Mouse (Mus musculus) midbrain, postnatal 0 days (tissue): ENCODE data around the gene Slc16a1. TPM values are rescaled to one million over a fixed set of nuclear protein-coding genes. Genes with fewer than 3 reads are reported as not detected.
A peak's percentile ranks its signal among the peaks of the same experiment; 100 is the strongest.

ENCODE experiments used
- ATAC-seq: fragments of 200-750 bp; cut with Nextera tagmentation; 2 replicates; pipeline ENCODE4 v1.8.0; 2017; ENCODE audit warnings: moderate number of reproducible peaks, mild to moderate bottlenecking, moderate TSS enrichment, moderate library complexity; ENCODE audit not compliant: low FRiP score
- DNase-seq: peaks from one replicate; pipeline ENCODE4 v3.0.0-alpha.2; 2015; ENCODE audit warnings: low spot score
- H3K27ac ChIP-seq: fragments of 300-500 bp; sonication (generic); 2 replicates; pipeline ENCODE4 v1.5.1; 2014; ENCODE audit warnings: low read depth, mild to moderate bottlenecking, low read length, mixed read lengths
- H3K27me3 ChIP-seq: fragments of 300-500 bp; sonication (generic); 2 replicates; pipeline ENCODE4 v1.6.1; 2014; ENCODE audit warnings: low read length, control low read depth, mixed read lengths; ENCODE audit not compliant: insufficient read depth
- H3K36me3 ChIP-seq: fragments of 300-500 bp; sonication (generic); 2 replicates; pipeline ENCODE4 v1.6.1; 2014; ENCODE audit warnings: low read length, control low read depth, mixed read lengths; ENCODE audit not compliant: insufficient read depth
- H3K4me1 ChIP-seq: fragments of 300-500 bp; sonication (generic); 2 replicates; pipeline ENCODE4 v1.6.1; 2014; ENCODE audit warnings: mild to moderate bottlenecking, control low read depth, antibody characterized with exemption, low read length, mixed read lengths; ENCODE audit not compliant: insufficient read depth
- H3K4me2 ChIP-seq: fragments of 300-500 bp; sonication (generic); 2 replicates; pipeline ENCODE4 v1.6.1; 2014; ENCODE audit warnings: low read depth, mild to moderate bottlenecking, low read length, mixed read lengths; ENCODE audit not compliant: poor library complexity, severe bottlenecking
- H3K4me3 ChIP-seq: fragments of 300-500 bp; sonication (generic); 2 replicates; pipeline ENCODE4 v1.5.1; 2014; ENCODE audit warnings: low read depth, mild to moderate bottlenecking, low read length, moderate library complexity
- H3K9ac ChIP-seq: fragments of 300-500 bp; sonication (generic); replicated peaks from 2 replicates; pipeline ENCODE4 v1.6.1; 2014; ENCODE audit warnings: mild to moderate bottlenecking, low read length, moderate library complexity, mixed read lengths; ENCODE audit not compliant: poor library complexity, severe bottlenecking
- H3K9me3 ChIP-seq: fragments of 300-500 bp; sonication (generic); 2 replicates; pipeline ENCODE4 v1.6.1; 2016; ENCODE audit warnings: low read length, control low read depth
- CTCF ChIP-seq: IDR thresholded peaks from 2 replicates; pipeline ENCODE4 v1.5.1; 2016; ENCODE audit warnings: antibody characterized with exemption, mild to moderate bottlenecking
- WGBS: fragments of 180-500 bp; shearing (Covaris S2); extraction: QIAGEN DNeasy Blood & Tissue Kit; methylation state at CpG from one replicate; pipeline ENCODE4 v1.1.7; 2014; 5-methylcytosine and 5-hydroxymethylcytosine counted together
- polyA plus RNA-seq: library from polyadenylated mRNA; unstranded; fragments of >200 nt; fragmentation: Nextera tagmentation; extraction: Ambion mirVana; gene quantifications from 2 replicates; pipeline ENCODE4 v1.2.1, GENCODE M21; 2015
- total RNA-seq: library from RNA; depleted of rRNA; stranded (reverse); fragments of >200 nt; gene quantifications from 2 replicates; pipeline ENCODE4 v1.2.3, GENCODE M21; 2014

Slc16a1 gene
- total and polyA plus RNA-seq, 2 experiments from 2014 or later: 19.1 to 36.6 TPM

GRCm38 (mm10) chr3:104658706-104659105 is 20.2 kb downstream of the Slc16a1 start:
- Histone ChIP-seq H3K4me1 (no peaks in the 10 kb centered on the region), H3K4me2 (no peak overlapping the region), H3K9me3 (no peaks in the 10 kb centered on the region), H3K4me3 (no peak overlapping the region), H3K27me3 (no peaks in the 10 kb centered on the region), H3K36me3 (peaks cover 13% of the 10 kb centered on the region), H3K9ac (no peak overlapping the region), H3K27ac (no peak overlapping the region)
- WGBS: 94% methylated on average over 2 of the region's 2 CpGs
- no peak for ATAC-seq
- no peak for TF ChIP-seq CTCF
- DNase-seq: no peak

GRCm38 (mm10) chr3:104659758-104660157 is 21.3 kb downstream of the Slc16a1 start:
- DNase-seq (no peak), ATAC-seq (no peak)
- 89% methylated on average over 4 of the region's 4 CpGs for WGBS
- Histone ChIP-seq H3K4me1 (no peaks in the 10 kb centered on the region), H3K4me3 (no peak overlapping the region), H3K4me2 (no peak overlapping the region), H3K9ac (no peak overlapping the region; the same call in 1 of the 2 replicates), H3K9me3 (no peaks in the 10 kb centered on the region), H3K36me3 (peaks cover 8% of the 10 kb centered on the region), H3K27me3 (no peaks in the 10 kb centered on the region), H3K27ac (no peak overlapping the region)
- no peak for TF ChIP-seq CTCF

GRCm38 (mm10) chr3:104660522-104660921 is 22.1 kb downstream of the Slc16a1 start:
- ATAC-seq (no peak), DNase-seq (no peak)
- TF ChIP-seq CTCF: no peak
- no peak overlapping the region for H3K27ac ChIP-seq
- H3K9ac ChIP-seq: no peak overlapping the region
- H3K36me3 ChIP-seq: peaks cover 4% of the 10 kb centered on the region
- H3K4me2 ChIP-seq: no peak overlapping the region
- no peak overlapping the region for H3K4me3 ChIP-seq
- H3K4me1 ChIP-seq: no peaks in the 10 kb centered on the region
- H3K9me3 ChIP-seq: no peaks in the 10 kb centered on the region
- 89% methylated on average over 3 of the region's 3 CpGs for WGBS
- H3K27me3 ChIP-seq: no peaks in the 10 kb centered on the region

GRCm38 (mm10) chr3:104662007-104662406 is 23.5 kb downstream of the Slc16a1 start:
- Histone ChIP-seq H3K27me3 (no peaks in the 10 kb centered on the region), H3K4me1 (no peaks in the 10 kb centered on the region), H3K36me3 (0 out of 2 replicates have a peak, but pooled peaks cover 2% of the 10 kb centered on the region), H3K4me3 (no peak overlapping the region), H3K9me3 (no peaks in the 10 kb centered on the region), H3K4me2 (no peak overlapping the region), H3K9ac (no peak overlapping the region), H3K27ac (no peak overlapping the region)
- TF ChIP-seq CTCF: no peak
- 30% methylated on average over 4 of the region's 4 CpGs for WGBS
- no peak for DNase-seq
- no peak for ATAC-seq

GRCm38 (mm10) chr3:104662926-104663325 is 24.5 kb downstream of the Slc16a1 start:
- Histone ChIP-seq H3K27me3 (no peaks in the 10 kb centered on the region), H3K9ac (no peak overlapping the region), H3K36me3 (no peaks in the 10 kb centered on the region), H3K4me1 (no peaks in the 10 kb centered on the region), H3K9me3 (no peaks in the 10 kb centered on the region), H3K4me2 (no peak overlapping the region), H3K4me3 (no peak overlapping the region), H3K27ac (no peak overlapping the region)
- WGBS: 88% methylated on average over 11 of the region's 11 CpGs
- ATAC-seq (no peak), DNase-seq (no peak)
- no peak for TF ChIP-seq CTCF

- Histone ChIP-seq H3K27me3 (no peaks in the 10 kb centered on the region), H3K4me2 (no peak overlapping the region), H3K4me1 (no peaks in the 10 kb centered on the region), H3K27ac (no peak overlapping the region), H3K9ac (no peak overlapping the region), H3K36me3 (no peaks in the 10 kb centered on the region), H3K4me3 (no peak overlapping the region), H3K9me3 (no peaks in the 10 kb centered on the region)
- peak; percentile 75 for DNase-seq
- ATAC-seq: no peak
- no peak for TF ChIP-seq CTCF
- 72% methylated on average over 4 of the region's 4 CpGs for WGBS
Observed at GRCm38 (mm10) chr3:104666950-104667349, 28.5 kb downstream of the Slc16a1 start.
